Mouse (Mus musculus): ENCODE data around the gene Apol6.
"Not testable (repeated sequence)": the region's sequence is repeated elsewhere in the genome, so short reads cannot be mapped to it uniquely, and the experiment has no call there.

Gene Apol6

GRCm38 (mm10) chr15:77031271-77031670, 13.3 kb upstream of the Apol6 start:
- no peak for DNase-seq (ENCODE audit: low spot score)

- no peak for DNase-seq (ENCODE audit: low spot score)
Observed at GRCm38 (mm10) chr15:77034526-77034925, 10.0 kb upstream of the Apol6 start.

GRCm38 (mm10) chr15:77035643-77036042, 8.9 kb upstream of the Apol6 start:
- DNase-seq (ENCODE audit: low spot score): no peak

- peak; percentile 51 for DNase-seq (ENCODE audit: low spot score)
Observed at GRCm38 (mm10) chr15:77036320-77036988, 8.1 kb upstream of the Apol6 start.

GRCm38 (mm10) chr15:77036989-77037277, 7.6 kb upstream of the Apol6 start:
- DNase-seq (ENCODE audit: low spot score): no peak

GRCm38 (mm10) chr15:77037278-77038161, 7.0 kb upstream of the Apol6 start:
- peak; percentile 26 for DNase-seq (ENCODE audit: low spot score)

- no peak for DNase-seq (ENCODE audit: low spot score)
Observed at GRCm38 (mm10) chr15:77039211-77039700, 5.3 kb upstream of the Apol6 start.

GRCm38 (mm10) chr15:77040784-77041183, 3.7 kb upstream of the Apol6 start:
- DNase-seq (ENCODE audit: low spot score): no peak

- no peak for DNase-seq (ENCODE audit: low spot score)
Observed at GRCm38 (mm10) chr15:77045609-77046008, 1.1 kb downstream of the Apol6 start.

- DNase-seq (ENCODE audit: low spot score): no peak
Observed at GRCm38 (mm10) chr15:77050570-77050969, 6.0 kb downstream of the Apol6 start, which contains the start of gene Mb. TSS of gene Mb (minus strand) at chr15:77050670.

GRCm38 (mm10) chr15:77052176-77052575, 7.6 kb downstream of the Apol6 start:
- no peak for DNase-seq (ENCODE audit: low spot score)

GRCm38 (mm10) chr15:77053021-77053420, 8.5 kb downstream of the Apol6 start:
- no peak for DNase-seq (ENCODE audit: low spot score)

- no peak for DNase-seq (ENCODE audit: low spot score)
Observed at GRCm38 (mm10) chr15:77054611-77055175, 10.2 kb downstream of the Apol6 start.

- DNase-seq (ENCODE audit: low spot score): no peak
Observed at GRCm38 (mm10) chr15:77056001-77056790, 11.7 kb downstream of the Apol6 start.

- DNase-seq (ENCODE audit: low spot score): no peak
Observed at GRCm38 (mm10) chr15:77056791-77057051, 12.2 kb downstream of the Apol6 start.

- DNase-seq (ENCODE audit: low spot score): no peak
Observed at GRCm38 (mm10) chr15:77058566-77058965, 14.0 kb downstream of the Apol6 start.

- not testable (repeated sequence) for DNase-seq (ENCODE audit: low spot score)
Observed at GRCm38 (mm10) chr15:77059416-77059815, 14.9 kb downstream of the Apol6 start.

GRCm38 (mm10) chr15:77062746-77063145, 18.2 kb downstream of the Apol6 start:
- DNase-seq (ENCODE audit: low spot score): no peak

- no peak for DNase-seq (ENCODE audit: low spot score)
Observed at GRCm38 (mm10) chr15:77065259-77065852, 20.8 kb downstream of the Apol6 start.

GRCm38 (mm10) chr15:77066233-77066632, 21.7 kb downstream of the Apol6 start:
- no peak for DNase-seq (ENCODE audit: low spot score)

GRCm38 (mm10) chr15:77068439-77068861, 23.9 kb downstream of the Apol6 start:
- DNase-seq (ENCODE audit: low spot score): no peak

- no peak for DNase-seq (ENCODE audit: low spot score)
Observed at GRCm38 (mm10) chr15:77069019-77069418, 24.5 kb downstream of the Apol6 start.
